Mouse (Mus musculus) midbrain, postnatal 0 days (tissue): ENCODE results near the gene Dlec1. TPM values are rescaled to one million over a fixed set of nuclear protein-coding genes. Genes with fewer than 3 reads are reported as not detected.

ENCODE experiments used
- ATAC-seq: fragments of 200-750 bp; cut with Nextera tagmentation; 2 replicates; pipeline ENCODE4 v1.8.0; 2017; ENCODE audit warnings: moderate number of reproducible peaks, mild to moderate bottlenecking, moderate TSS enrichment, moderate library complexity; ENCODE audit not compliant: low FRiP score
- DNase-seq: peaks from one replicate; pipeline ENCODE4 v3.0.0-alpha.2; 2015; ENCODE audit warnings: low spot score
- H3K27ac ChIP-seq: fragments of 300-500 bp; sonication (generic); 2 replicates; pipeline ENCODE4 v1.5.1; 2014; ENCODE audit warnings: low read depth, mild to moderate bottlenecking, low read length, mixed read lengths
- H3K27me3 ChIP-seq: fragments of 300-500 bp; sonication (generic); 2 replicates; pipeline ENCODE4 v1.6.1; 2014; ENCODE audit warnings: low read length, control low read depth, mixed read lengths; ENCODE audit not compliant: insufficient read depth
- H3K36me3 ChIP-seq: fragments of 300-500 bp; sonication (generic); 2 replicates; pipeline ENCODE4 v1.6.1; 2014; ENCODE audit warnings: low read length, control low read depth, mixed read lengths; ENCODE audit not compliant: insufficient read depth
- H3K4me1 ChIP-seq: fragments of 300-500 bp; sonication (generic); 2 replicates; pipeline ENCODE4 v1.6.1; 2014; ENCODE audit warnings: mild to moderate bottlenecking, control low read depth, antibody characterized with exemption, low read length, mixed read lengths; ENCODE audit not compliant: insufficient read depth
- H3K4me2 ChIP-seq: fragments of 300-500 bp; sonication (generic); 2 replicates; pipeline ENCODE4 v1.6.1; 2014; ENCODE audit warnings: low read depth, mild to moderate bottlenecking, low read length, mixed read lengths; ENCODE audit not compliant: poor library complexity, severe bottlenecking
- H3K4me3 ChIP-seq: fragments of 300-500 bp; sonication (generic); 2 replicates; pipeline ENCODE4 v1.5.1; 2014; ENCODE audit warnings: low read depth, mild to moderate bottlenecking, low read length, moderate library complexity
- H3K9ac ChIP-seq: fragments of 300-500 bp; sonication (generic); replicated peaks from 2 replicates; pipeline ENCODE4 v1.6.1; 2014; ENCODE audit warnings: mild to moderate bottlenecking, low read length, moderate library complexity, mixed read lengths; ENCODE audit not compliant: poor library complexity, severe bottlenecking
- H3K9me3 ChIP-seq: fragments of 300-500 bp; sonication (generic); 2 replicates; pipeline ENCODE4 v1.6.1; 2016; ENCODE audit warnings: low read length, control low read depth
- CTCF ChIP-seq: IDR thresholded peaks from 2 replicates; pipeline ENCODE4 v1.5.1; 2016; ENCODE audit warnings: antibody characterized with exemption, mild to moderate bottlenecking
- WGBS: fragments of 180-500 bp; shearing (Covaris S2); extraction: QIAGEN DNeasy Blood & Tissue Kit; methylation state at CpG from one replicate; pipeline ENCODE4 v1.1.7; 2014; 5-methylcytosine and 5-hydroxymethylcytosine counted together
- polyA plus RNA-seq: library from polyadenylated mRNA; unstranded; fragments of >200 nt; fragmentation: Nextera tagmentation; extraction: Ambion mirVana; gene quantifications from 2 replicates; pipeline ENCODE4 v1.2.1, GENCODE M21; 2015
- total RNA-seq: library from RNA; depleted of rRNA; stranded (reverse); fragments of >200 nt; gene quantifications from 2 replicates; pipeline ENCODE4 v1.2.3, GENCODE M21; 2014

The Dlec1 gene
- total and polyA plus RNA-seq, 2 experiments from 2014 or later, result 0.95 to 2.8 TPM

- H3K4me2 ChIP-seq, result no peak overlapping the region
- no peak for TF ChIP-seq CTCF
- DNase-seq (peak; percentile 64), ATAC-seq (no peak)
- no peak overlapping the region for H3K4me3 ChIP-seq
- no peaks in the 10 kb centered on the region for H3K4me1 ChIP-seq
- no peaks in the 10 kb centered on the region for H3K36me3 ChIP-seq
- no peak overlapping the region for H3K9ac ChIP-seq
- 83% methylated on average over 8 of the region's 8 CpGs for WGBS
- no peaks in the 10 kb centered on the region for H3K27me3 ChIP-seq
- no peak overlapping the region for H3K27ac ChIP-seq
- no peaks in the 10 kb centered on the region for H3K9me3 ChIP-seq
Observed at GRCm38 (mm10) chr9:119144696-119145095, 42.4 kb downstream of the Dlec1 start.

GRCm38 (mm10) chr9:119145137-119145536 is 42.9 kb downstream of the Dlec1 start:
- Histone ChIP-seq H3K4me3 (no peak overlapping the region), H3K27me3 (no peaks in the 10 kb centered on the region), H3K36me3 (no peaks in the 10 kb centered on the region), H3K27ac (no peak overlapping the region), H3K4me1 (no peaks in the 10 kb centered on the region), H3K9me3 (no peaks in the 10 kb centered on the region), H3K9ac (no peak overlapping the region), H3K4me2 (no peak overlapping the region)
- no peak for DNase-seq
- no peak for TF ChIP-seq CTCF
- 49% methylated on average over 9 of the region's 10 CpGs for WGBS
- ATAC-seq, result no peak

- no peak overlapping the region for H3K4me3 ChIP-seq
- H3K9me3 ChIP-seq, result no peaks in the 10 kb centered on the region
- H3K27me3 ChIP-seq, result no peaks in the 10 kb centered on the region
- H3K9ac ChIP-seq, result no peak overlapping the region
- TF ChIP-seq CTCF, result no peak
- H3K36me3 ChIP-seq, result no peaks in the 10 kb centered on the region
- 65% methylated on average over 6 of the region's 6 CpGs for WGBS
- H3K4me1 ChIP-seq, result no peaks in the 10 kb centered on the region
- DNase-seq, result no peak
- no peak for ATAC-seq
- no peak overlapping the region for H3K27ac ChIP-seq
- H3K4me2 ChIP-seq, result no peak overlapping the region
Observed at GRCm38 (mm10) chr9:119145638-119146037, 43.4 kb downstream of the Dlec1 start.

GRCm38 (mm10) chr9:119146098-119146770 is 44.0 kb downstream of the Dlec1 start:
- H3K4me1 ChIP-seq, result no peaks in the 10 kb centered on the region
- no peak overlapping the region for H3K27ac ChIP-seq
- no peak for ATAC-seq
- no peak overlapping the region for H3K4me2 ChIP-seq
- H3K9me3 ChIP-seq, result no peaks in the 10 kb centered on the region
- WGBS, result 78% methylated on average over 13 of the region's 13 CpGs
- H3K36me3 ChIP-seq, result no peaks in the 10 kb centered on the region
- no peaks in the 10 kb centered on the region for H3K27me3 ChIP-seq
- DNase-seq, result no peak
- no peak for TF ChIP-seq CTCF
- no peak overlapping the region for H3K9ac ChIP-seq
- H3K4me3 ChIP-seq, result no peak overlapping the region

- no peaks in the 10 kb centered on the region for H3K4me1 ChIP-seq
- peak; percentile 15 for DNase-seq
- WGBS, result 27% methylated on average over 5 of the region's 5 CpGs
- H3K27me3 ChIP-seq, result no peaks in the 10 kb centered on the region
- no peak overlapping the region for H3K9ac ChIP-seq
- no peak overlapping the region for H3K4me2 ChIP-seq
- no peak for TF ChIP-seq CTCF
- no peak for ATAC-seq
- no peaks in the 10 kb centered on the region for H3K36me3 ChIP-seq
- no peaks in the 10 kb centered on the region for H3K9me3 ChIP-seq
- H3K27ac ChIP-seq, result no peak overlapping the region
- H3K4me3 ChIP-seq, result no peak overlapping the region
Observed at GRCm38 (mm10) chr9:119149601-119150000, 47.3 kb downstream of the Dlec1 start.

- no peaks in the 10 kb centered on the region for H3K9me3 ChIP-seq
- peaks cover 12% of the 10 kb centered on the region; the same call in 1 of the 2 replicates for H3K27me3 ChIP-seq
- no peak for TF ChIP-seq CTCF
- H3K9ac ChIP-seq, result no peak overlapping the region
- no peaks in the 10 kb centered on the region for H3K36me3 ChIP-seq
- H3K4me1 ChIP-seq, result no peaks in the 10 kb centered on the region
- H3K4me2 ChIP-seq, result no peak overlapping the region
- no peak overlapping the region for H3K27ac ChIP-seq
- DNase-seq, result no peak
- WGBS, result 58% methylated on average over 2 of the region's 2 CpGs
- no peak overlapping the region for H3K4me3 ChIP-seq
- ATAC-seq, result no peak
Observed at GRCm38 (mm10) chr9:119151751-119152150, 49.5 kb downstream of the Dlec1 start.
